Mouse (Mus musculus) macrophage (primary cell): ENCODE results near the gene Grip1. TPM values are rescaled to one million over a fixed set of nuclear protein-coding genes. Genes with fewer than 3 reads are reported as not detected.

Experiments used
- H3K27ac ChIP-seq: fragments of 350-480 bp; formaldehyde crosslinking; 2 replicates; pipeline ENCODE4 v1.9.0; 2021
- H3K36me3 ChIP-seq: fragments of 350-480 bp; formaldehyde crosslinking; 2 replicates; pipeline ENCODE4 v1.9.0; 2021; ENCODE audit errors: inconsistent target
- H3K4me3 ChIP-seq: fragments of 350-480 bp; formaldehyde crosslinking; 2 replicates; pipeline ENCODE4 v1.9.0; 2021; ENCODE audit errors: inconsistent target
- H3K79me2 ChIP-seq: fragments of 350-480 bp; formaldehyde crosslinking; 2 replicates; pipeline ENCODE4 v1.9.0; 2021; ENCODE audit errors: inconsistent target
- WGBS: methylation state at CpG from one replicate; pipeline ENCODE4 v1.1.7; 2026; ENCODE audit warnings: inconsistent platforms; ENCODE audit not compliant: missing documents; 5-methylcytosine and 5-hydroxymethylcytosine counted together
- polyA plus RNA-seq: library from polyadenylated mRNA; stranded (reverse); fragments of 250-400 nt; gene quantifications from 3 replicates; pipeline ENCODE4 v1.2.4, GENCODE M21; 2018; ENCODE audit warnings: inconsistent platforms

The Grip1 gene
- polyA plus RNA-seq, 1 experiment from 2014 or later: not detected

DNA sequence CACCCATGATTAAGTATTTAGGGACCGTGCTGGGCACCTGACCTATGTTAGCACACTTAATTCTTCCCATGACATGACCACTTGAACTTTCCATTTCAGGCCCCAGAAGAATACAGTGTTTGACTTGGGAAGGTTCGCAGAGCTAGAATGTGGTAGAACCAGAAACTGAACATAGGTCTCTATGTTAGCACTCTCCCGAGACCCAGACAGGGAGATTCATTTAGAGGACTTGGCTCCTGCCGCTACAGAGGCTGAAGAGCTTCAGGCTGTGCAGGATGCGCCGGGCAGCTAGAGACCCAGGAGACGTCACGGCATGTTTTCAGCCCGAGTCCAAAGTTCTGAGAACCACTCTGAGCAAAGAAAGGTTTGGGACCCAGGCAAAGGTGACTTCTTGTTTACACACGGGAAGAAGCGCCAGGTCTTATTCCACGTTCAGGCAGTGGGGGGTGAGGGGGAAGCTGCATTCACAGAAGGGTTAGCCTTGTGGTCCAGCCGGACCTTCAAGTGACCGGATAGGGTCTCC lies 6.2 kb upstream of the Grip1 start:
- 85% methylated on average over 14 of the region's 14 CpGs for WGBS
- Histone ChIP-seq H3K79me2 (no peaks in the 10 kb centered on the region), H3K27ac (no peak overlapping the region), H3K4me3 (no peak overlapping the region), H3K36me3 (no peaks in the 10 kb centered on the region)

DNA sequence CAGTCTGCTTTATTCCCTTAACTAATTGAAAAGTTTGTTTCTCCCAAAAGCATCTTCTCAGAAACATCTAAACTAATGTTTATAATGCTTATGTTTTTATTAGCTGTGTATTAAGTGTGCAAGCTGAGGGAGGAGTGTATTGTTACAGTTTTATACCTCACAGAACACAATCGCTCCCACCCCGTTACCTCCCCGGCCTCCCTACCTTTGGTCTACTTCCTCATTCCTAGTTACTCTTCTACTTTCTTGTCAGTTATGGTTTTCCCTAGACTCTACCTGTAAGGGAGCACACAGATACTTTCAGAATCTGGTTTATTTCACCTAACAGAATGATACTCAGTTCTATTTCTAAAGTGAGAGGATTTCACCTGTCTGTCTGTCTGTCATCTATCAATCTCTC lies 5.7 kb upstream of the Grip1 start:
- Histone ChIP-seq H3K27ac (no peak overlapping the region), H3K4me3 (no peak overlapping the region), H3K79me2 (no peaks in the 10 kb centered on the region), H3K36me3 (no peaks in the 10 kb centered on the region)
- WGBS: 21% methylated on average over 3 of the region's 3 CpGs

- no peaks in the 10 kb centered on the region for H3K79me2 ChIP-seq
- H3K27ac ChIP-seq: no peak overlapping the region
- H3K4me3 ChIP-seq: no peak overlapping the region
- H3K36me3 ChIP-seq: no peaks in the 10 kb centered on the region
- WGBS: 7% methylated on average over 5 of the region's 5 CpGs
These were observed 932 bp upstream of the Grip1 start for GRCm38 (mm10) chr10:119452698-119453097.

DNA sequence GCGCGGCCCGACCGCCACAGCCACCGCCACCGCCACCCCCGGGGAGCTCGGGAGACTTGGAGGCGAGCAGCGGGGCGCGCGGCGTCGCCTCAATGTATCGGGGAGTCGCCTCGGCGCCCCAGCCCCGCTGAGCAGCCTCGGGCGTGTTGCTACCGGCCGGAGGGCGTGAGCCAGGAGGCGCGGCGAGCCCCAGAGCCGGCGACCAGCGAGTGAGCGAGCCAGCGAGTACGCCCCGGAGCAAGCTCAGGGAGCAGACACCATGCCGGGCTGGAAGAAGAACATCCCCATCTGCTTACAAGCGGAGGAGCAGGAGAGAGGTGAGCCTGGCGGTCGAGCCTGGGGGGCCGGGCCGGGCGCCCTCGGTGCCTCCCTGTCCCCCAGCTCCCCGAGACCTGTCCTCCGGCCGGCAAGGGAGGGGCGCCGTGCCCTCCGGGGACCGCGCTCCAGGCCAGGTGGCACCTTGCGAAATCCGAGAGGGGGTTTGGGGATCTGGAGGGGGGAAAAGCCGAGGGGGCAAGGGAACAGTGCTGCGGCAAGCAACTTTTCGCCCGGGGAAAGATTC lies 557 bp downstream of the Grip1 start:
- Histone ChIP-seq H3K36me3 (no peaks in the 10 kb centered on the region), H3K27ac (no peak overlapping the region), H3K4me3 (no peak overlapping the region), H3K79me2 (no peaks in the 10 kb centered on the region)
- 2% methylated on average over 49 of the region's 57 CpGs for WGBS

- Histone ChIP-seq H3K27ac (no peak overlapping the region), H3K79me2 (no peaks in the 10 kb centered on the region), H3K36me3 (no peaks in the 10 kb centered on the region), H3K4me3 (no peak overlapping the region)
- 5% methylated on average over 30 of the region's 31 CpGs for WGBS
These were observed 1.3 kb downstream of the Grip1 start for GRCm38 (mm10) chr10:119454668-119455542.

DNA sequence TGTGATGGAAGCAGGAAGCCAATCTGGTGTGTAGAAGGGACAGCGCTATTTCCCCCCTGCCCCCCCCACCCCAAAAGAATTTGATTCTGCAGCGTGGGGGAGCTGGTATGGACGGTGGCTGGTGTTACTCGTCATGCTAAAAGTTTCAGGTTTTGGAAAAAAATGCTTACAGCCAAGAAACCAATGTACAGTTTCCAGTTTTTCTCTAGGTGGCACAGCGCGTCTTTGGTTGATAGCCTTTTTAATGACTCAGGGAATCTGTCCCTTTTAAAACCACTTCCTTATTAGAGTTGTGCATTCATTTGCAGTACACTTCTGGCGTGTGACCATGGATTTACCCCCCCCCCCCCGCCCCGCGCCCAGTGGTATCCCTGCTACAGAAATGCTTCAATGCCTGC lies 1.9 kb downstream of the Grip1 start:
- Histone ChIP-seq H3K4me3 (no peak overlapping the region), H3K36me3 (no peaks in the 10 kb centered on the region), H3K79me2 (no peaks in the 10 kb centered on the region), H3K27ac (no peak overlapping the region)
- 1% methylated on average over 6 of the region's 10 CpGs for WGBS

DNA sequence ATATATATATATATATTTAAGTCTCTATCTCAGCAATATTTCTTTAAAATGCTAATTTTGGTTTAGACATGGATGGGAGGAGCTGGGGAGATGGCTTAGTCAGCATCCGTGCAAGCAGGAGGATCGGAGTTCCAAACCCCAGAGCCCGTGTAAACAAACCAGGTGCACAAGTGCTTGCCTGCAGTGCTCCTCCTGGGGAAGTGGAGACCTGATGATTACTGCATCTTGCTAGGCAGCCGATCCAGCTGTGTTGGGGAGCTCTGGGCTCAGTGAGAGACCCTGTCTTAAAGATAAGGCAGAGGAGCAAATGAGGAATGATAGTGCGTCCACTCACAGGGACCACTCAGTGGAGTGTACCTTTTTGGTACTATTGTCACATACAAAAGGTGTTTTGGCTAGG lies 3.5 kb downstream of the Grip1 start:
- Histone ChIP-seq H3K4me3 (no peak overlapping the region), H3K79me2 (no peaks in the 10 kb centered on the region), H3K27ac (no peak overlapping the region), H3K36me3 (no peaks in the 10 kb centered on the region)
- WGBS: 93% methylated on average over 5 of the region's 5 CpGs

GRCm38 (mm10) chr10:119458991-119459390 lies 5.4 kb downstream of the Grip1 start:
- Histone ChIP-seq H3K27ac (no peak overlapping the region), H3K4me3 (no peak overlapping the region), H3K79me2 (no peaks in the 10 kb centered on the region), H3K36me3 (no peaks in the 10 kb centered on the region)
- WGBS: 89% methylated on average over 2 of the region's 2 CpGs

DNA sequence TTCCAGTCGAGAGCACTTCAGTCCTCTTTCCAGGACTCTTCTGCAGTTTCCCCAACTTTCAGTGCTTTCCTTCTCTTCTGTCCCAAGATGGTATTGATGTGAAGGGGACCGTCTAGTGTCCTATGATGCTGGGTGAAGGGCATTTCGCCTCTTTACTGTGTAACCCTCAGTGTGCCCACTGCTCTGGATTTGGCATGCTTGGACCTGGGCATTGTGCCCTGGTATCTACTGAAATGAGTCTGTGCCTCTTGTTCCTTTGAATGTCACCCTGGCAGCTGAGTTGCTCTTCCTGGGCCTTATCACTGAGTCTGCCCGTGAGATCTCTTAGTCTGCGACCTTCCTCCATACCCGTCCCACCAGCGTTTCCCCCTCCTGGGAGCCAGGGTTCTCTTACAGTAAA lies 9.7 kb downstream of the Grip1 start:
- WGBS: 95% methylated on average over 7 of the region's 7 CpGs
- Histone ChIP-seq H3K36me3 (no peaks in the 10 kb centered on the region), H3K79me2 (no peaks in the 10 kb centered on the region), H3K27ac (no peak overlapping the region), H3K4me3 (no peak overlapping the region)

- 76% methylated on average over 7 of the region's 7 CpGs for WGBS
- no peak overlapping the region for H3K4me3 ChIP-seq
- H3K79me2 ChIP-seq: no peaks in the 10 kb centered on the region
- no peak overlapping the region for H3K27ac ChIP-seq
- no peaks in the 10 kb centered on the region for H3K36me3 ChIP-seq
These were observed 10.2 kb downstream of the Grip1 start for GRCm38 (mm10) chr10:119463793-119464192.

DNA sequence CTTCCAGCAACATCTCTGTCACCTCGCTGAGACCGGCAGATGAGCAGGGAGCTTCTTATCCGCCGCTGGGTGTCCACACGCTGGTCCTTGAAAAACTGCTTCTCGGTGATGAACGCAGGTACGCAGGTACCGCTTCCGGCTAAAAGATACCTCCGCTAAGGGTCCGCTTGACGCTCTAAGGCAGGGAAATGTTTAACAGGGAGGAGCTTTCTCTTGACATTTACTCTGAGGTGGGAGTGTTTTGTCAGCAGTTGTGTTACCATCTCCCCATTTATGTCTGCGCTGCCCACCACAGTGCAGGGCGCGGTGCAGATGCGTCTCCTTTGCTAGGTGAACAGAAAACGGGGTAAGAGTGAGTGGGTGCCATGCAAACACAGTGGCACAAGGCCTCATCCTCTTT lies 14.3 kb downstream of the Grip1 start:
- no peaks in the 10 kb centered on the region for H3K36me3 ChIP-seq
- WGBS: 95% methylated on average over 18 of the region's 18 CpGs
- H3K4me3 ChIP-seq: no peak overlapping the region
- no peaks in the 10 kb centered on the region for H3K79me2 ChIP-seq
- no peak overlapping the region for H3K27ac ChIP-seq

- WGBS: 91% methylated on average over 1 of the region's 1 CpGs
- H3K36me3 ChIP-seq: no peaks in the 10 kb centered on the region
- H3K79me2 ChIP-seq: no peaks in the 10 kb centered on the region
- H3K4me3 ChIP-seq: no peak overlapping the region
- no peak overlapping the region for H3K27ac ChIP-seq
These were observed 16.5 kb downstream of the Grip1 start for GRCm38 (mm10) chr10:119470096-119470495.

DNA sequence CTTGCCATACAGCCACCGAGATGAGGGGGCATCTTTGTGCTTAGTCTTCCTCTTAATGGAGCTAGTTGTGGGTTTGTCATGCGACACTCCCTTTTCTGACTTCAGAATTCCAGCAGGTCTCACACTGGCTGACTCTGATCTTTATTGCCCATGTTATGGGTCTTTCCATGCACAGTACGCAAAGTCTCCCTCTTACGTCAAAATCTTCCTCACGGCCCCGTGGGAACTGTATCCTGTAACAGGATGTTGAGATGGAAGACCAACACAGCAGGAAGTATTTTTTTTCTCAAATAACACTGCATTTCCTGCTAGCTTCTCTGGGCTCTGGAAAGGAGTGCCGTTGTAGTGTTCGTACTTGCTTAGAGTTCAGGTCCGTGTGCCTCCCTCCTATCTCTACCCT lies 21.5 kb downstream of the Grip1 start:
- H3K36me3 ChIP-seq: no peaks in the 10 kb centered on the region
- no peaks in the 10 kb centered on the region for H3K79me2 ChIP-seq
- WGBS: 38% methylated on average over 9 of the region's 9 CpGs
- no peak overlapping the region for H3K27ac ChIP-seq
- H3K4me3 ChIP-seq: no peak overlapping the region

DNA sequence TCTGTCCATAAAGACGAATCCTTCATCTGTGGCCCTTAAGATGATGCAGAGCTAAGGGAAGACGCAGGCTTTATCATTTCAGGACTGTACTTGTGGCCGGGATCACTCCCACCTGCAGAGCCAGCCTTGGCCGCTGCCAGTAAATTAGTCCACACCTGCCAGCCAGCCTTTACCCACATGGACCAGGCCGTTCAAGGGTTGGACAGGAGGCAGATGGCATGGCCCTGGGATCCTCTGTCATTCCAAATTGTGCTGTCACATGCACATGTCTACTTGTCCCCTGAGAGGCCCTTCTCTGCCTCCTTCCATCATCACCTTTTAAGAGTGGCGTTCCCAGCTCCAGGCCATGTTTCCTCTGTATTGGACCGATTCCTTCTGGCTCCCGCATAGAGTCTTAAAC lies 24.0 kb downstream of the Grip1 start:
- WGBS: 91% methylated on average over 8 of the region's 8 CpGs
- no peak overlapping the region for H3K4me3 ChIP-seq
- no peak overlapping the region for H3K27ac ChIP-seq

GRCm38 (mm10) chr10:119483068-119483705 lies 29.6 kb downstream of the Grip1 start:
- WGBS: 90% methylated on average over 17 of the region's 17 CpGs
- H3K36me3 ChIP-seq: no peaks in the 10 kb centered on the region

More for the DNA sequence above, 24.0 kb downstream of the Grip1 start:
- H3K36me3 ChIP-seq: no peaks in the 10 kb centered on the region
- H3K79me2 ChIP-seq: no peaks in the 10 kb centered on the region

More at GRCm38 (mm10) chr10:119483068-119483705, 29.6 kb downstream of the Grip1 start:
- Histone ChIP-seq H3K79me2 (no peaks in the 10 kb centered on the region), H3K4me3 (no peak overlapping the region), H3K27ac (no peak overlapping the region)
